In the genomic region with DNA sequence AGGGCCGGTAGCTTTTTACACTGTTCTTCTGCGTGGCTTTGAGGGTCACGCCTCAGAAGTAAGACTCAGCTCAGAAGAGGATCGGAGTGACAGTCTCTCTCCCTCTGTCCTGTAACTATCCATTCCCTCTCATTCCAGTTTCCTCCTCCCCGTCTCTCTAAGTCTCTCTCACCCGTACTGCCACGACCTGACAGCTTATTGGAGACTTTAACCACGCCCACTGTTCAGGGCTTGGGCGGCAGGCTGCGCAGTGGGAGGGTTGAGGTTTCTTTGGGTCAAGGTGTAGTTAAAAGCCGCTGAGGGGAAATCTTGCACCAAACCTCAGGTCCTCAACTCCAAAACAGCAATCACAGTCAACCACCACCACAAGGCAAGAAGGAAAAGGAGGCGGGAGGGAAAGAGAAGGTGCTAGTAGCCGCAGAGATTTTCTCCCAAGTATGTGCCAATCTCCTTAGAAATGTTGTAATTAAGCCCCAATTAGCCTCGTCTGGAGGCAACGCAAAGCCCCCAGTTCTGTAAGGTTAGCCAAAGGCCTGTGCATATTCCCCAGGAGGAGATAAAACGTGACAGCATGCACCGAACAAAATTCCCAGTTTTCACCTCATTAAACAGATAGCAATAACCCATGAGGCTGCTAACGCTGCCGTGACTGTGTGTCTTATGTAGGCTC, we compare ENCODE assay signal across 8 mouse cellular contexts. TPM values are rescaled to one million over a fixed set of nuclear protein-coding genes. Genes with fewer than 3 reads are reported as not detected.
A peak's percentile ranks its signal among the peaks of the same experiment; 100 is the strongest.
DNase-seq lines count a peak whose midpoint lies in the region; ATAC-seq and TF ChIP-seq lines count a peak whose summit lies in the region.

No protein-coding gene starts in this region.

- H3K27ac ChIP-seq in heart, embryonic 13.5 days (replicated peaks) = no peak overlapping the region
- no peak overlapping the region for H3K27ac ChIP-seq in forebrain, embryonic 14.5 days (ENCODE audit: low read depth, low read length)
- H3K27ac ChIP-seq in midbrain, postnatal 0 days (ENCODE audit: low read depth, low read length) = no peak overlapping the region

- no peaks in the 10 kb centered on the region for H3K36me3 ChIP-seq in heart, embryonic 13.5 days
- H3K36me3 ChIP-seq in forebrain, embryonic 14.5 days (ENCODE audit: control insufficient read depth, insufficient read depth, low read length) = no peaks in the 10 kb centered on the region
- H3K36me3 ChIP-seq in midbrain, postnatal 0 days (ENCODE audit: insufficient read depth, low read length) = no peaks in the 10 kb centered on the region

- peak overlapping the region; percentile 66 for H3K4me2 ChIP-seq in heart, embryonic 13.5 days
- peak overlapping the region; percentile 51 for H3K4me2 ChIP-seq in forebrain, embryonic 14.5 days (ENCODE audit: low read length)
- peak overlapping the region; percentile 39 for H3K4me2 ChIP-seq in midbrain, postnatal 0 days (ENCODE audit: low read depth, low read length, poor library complexity, severe bottlenecking)

- WGBS in heart, embryonic 13.5 days = 17% methylated on average over 19 of the region's 19 CpGs
- WGBS in forebrain, embryonic 14.5 days = 4% methylated on average over 19 of the region's 19 CpGs
- 17% methylated on average over 19 of the region's 19 CpGs for WGBS in midbrain, postnatal 0 days

- DNase-seq in heart, postnatal 36 days = no peak
- DNase-seq in forebrain, embryonic 14.5 days (ENCODE audit: low spot score) = peak; percentile 58
- DNase-seq in kidney, postnatal 25 days = peak; percentile 31 to 46
- DNase-seq in midbrain, postnatal 0 days (ENCODE audit: low spot score) = no peak
- DNase-seq in spleen, postnatal 14 days (ENCODE audit: low spot score in 2 of 2) = no peak
- DNase-seq in layer of hippocampus, adult 9-11 months = no peak
- DNase-seq in frontal cortex, postnatal 25 days (ENCODE audit: low spot score in 2 of 2) = no peak

- H3K9ac ChIP-seq in heart, embryonic 13.5 days = peak overlapping the region; percentile 68
- H3K9ac ChIP-seq in forebrain, embryonic 14.5 days (ENCODE audit: low read length) = peak overlapping the region; percentile 10; the same call in 1 of the 2 replicates
- no peak overlapping the region for H3K9ac ChIP-seq in midbrain, postnatal 0 days (replicated peaks; ENCODE audit: low read length, poor library complexity, severe bottlenecking)

- intact Hi-C loops in heart, postnatal 36 days (cut with DNase I) = no loop called here

- no peaks in the 10 kb centered on the region for H3K9me3 ChIP-seq in heart, embryonic 13.5 days
- H3K9me3 ChIP-seq in forebrain, embryonic 14.5 days (replicated peaks; ENCODE audit: control insufficient read depth, low read length) = no peaks in the 10 kb centered on the region
- H3K9me3 ChIP-seq in midbrain, postnatal 0 days (ENCODE audit: low read length) = no peaks in the 10 kb centered on the region

- peak overlapping the region; percentile 39 for H3K4me3 ChIP-seq in heart, embryonic 13.5 days
- peak overlapping the region; percentile 16 for H3K4me3 ChIP-seq in forebrain, embryonic 14.5 days (ENCODE audit: low read depth, low read length)
- no peak overlapping the region for H3K4me3 ChIP-seq in midbrain, postnatal 0 days (ENCODE audit: low read depth, low read length)

- TF ChIP-seq CTCF in midbrain, postnatal 0 days (IDR thresholded peaks at IDR 0.05) = no peak

- peaks cover 16% of the 10 kb centered on the region for H3K4me1 ChIP-seq in heart, embryonic 13.5 days
- H3K4me1 ChIP-seq in forebrain, embryonic 14.5 days (ENCODE audit: control insufficient read depth, insufficient read depth, low read length) = peaks cover 12% of the 10 kb centered on the region
- no peaks in the 10 kb centered on the region for H3K4me1 ChIP-seq in midbrain, postnatal 0 days (ENCODE audit: insufficient read depth, low read length)

- H3K27me3 ChIP-seq in heart, embryonic 13.5 days (replicated peaks) = peaks cover 42% of the 10 kb centered on the region
- H3K27me3 ChIP-seq in forebrain, embryonic 14.5 days (replicated peaks; ENCODE audit: control insufficient read depth, insufficient read depth, low read length) = no peaks in the 10 kb centered on the region
- H3K27me3 ChIP-seq in midbrain, postnatal 0 days (ENCODE audit: insufficient read depth, low read length) = no peaks in the 10 kb centered on the region

- no peak for ATAC-seq in heart, embryonic 13.5 days (ENCODE audit: extremely low read depth, insufficient number of reproducible peaks, low FRiP score, low TSS enrichment)
- peak; percentile 48; the same call in 1 of the 2 replicates for ATAC-seq in forebrain, embryonic 14.5 days
- ATAC-seq in midbrain, postnatal 0 days (ENCODE audit: low FRiP score) = no peak

RNA-seq across cellular contexts. Expression of gene Sec63, which starts 45.8 kb away (rescaled TPM):
- 14.7 and 15.2 TPM in 2 replicates for polyA plus RNA-seq in heart, embryonic 13.5 days (2015; fragmentation: Nextera tagmentation; extraction: Ambion mirVana)
- 10 to 100 TPM; 26.6 to 31.7 TPM for total RNA-seq in heart, postnatal 36 days (2021)
- polyA plus RNA-seq in forebrain, embryonic 14.5 days (2014; fragmentation: Nextera tagmentation; extraction: Ambion mirVana) = 22.4 and 23.0 TPM in 2 replicates
- total RNA-seq in midbrain, postnatal 0 days (2014; rRNA removed) = 16.9 and 24.8 TPM in 2 replicates
- polyA plus RNA-seq in midbrain, postnatal 0 days (2015; fragmentation: Nextera tagmentation; extraction: Ambion mirVana) = 10.3 and 11.5 TPM in 2 replicates

Comparison
In these comparisons a context has a peak if more than half of its experiments do, and no peak if none do; other contexts are left out.
1. DNase-seq: peak in forebrain, embryonic 14.5 days (single experiment) and kidney, postnatal 25 days (2 of 2); none in heart, postnatal 36 days (0 of 2), midbrain, postnatal 0 days (single experiment), spleen, postnatal 14 days (0 of 2), layer of hippocampus, adult 9-11 months (single experiment) and frontal cortex, postnatal 25 days (0 of 2).
2. Peak in every context shown above with its lines, with median percentiles within 50 percentile points of each other: H3K4me2 ChIP-seq.